Mouse (Mus musculus) c-Kit-positive CD71-negative TER-119-negative erythroid progenitor cells, embryonic 14.5 days (primary cell): ENCODE results near the gene Gstt3.

ENCODE experiments used
- DNase-seq: peaks from one replicate; pipeline ENCODE4 v3.0.0-alpha.2; 2013; ENCODE audit warnings: low read depth

The Gstt3 gene

DNA sequence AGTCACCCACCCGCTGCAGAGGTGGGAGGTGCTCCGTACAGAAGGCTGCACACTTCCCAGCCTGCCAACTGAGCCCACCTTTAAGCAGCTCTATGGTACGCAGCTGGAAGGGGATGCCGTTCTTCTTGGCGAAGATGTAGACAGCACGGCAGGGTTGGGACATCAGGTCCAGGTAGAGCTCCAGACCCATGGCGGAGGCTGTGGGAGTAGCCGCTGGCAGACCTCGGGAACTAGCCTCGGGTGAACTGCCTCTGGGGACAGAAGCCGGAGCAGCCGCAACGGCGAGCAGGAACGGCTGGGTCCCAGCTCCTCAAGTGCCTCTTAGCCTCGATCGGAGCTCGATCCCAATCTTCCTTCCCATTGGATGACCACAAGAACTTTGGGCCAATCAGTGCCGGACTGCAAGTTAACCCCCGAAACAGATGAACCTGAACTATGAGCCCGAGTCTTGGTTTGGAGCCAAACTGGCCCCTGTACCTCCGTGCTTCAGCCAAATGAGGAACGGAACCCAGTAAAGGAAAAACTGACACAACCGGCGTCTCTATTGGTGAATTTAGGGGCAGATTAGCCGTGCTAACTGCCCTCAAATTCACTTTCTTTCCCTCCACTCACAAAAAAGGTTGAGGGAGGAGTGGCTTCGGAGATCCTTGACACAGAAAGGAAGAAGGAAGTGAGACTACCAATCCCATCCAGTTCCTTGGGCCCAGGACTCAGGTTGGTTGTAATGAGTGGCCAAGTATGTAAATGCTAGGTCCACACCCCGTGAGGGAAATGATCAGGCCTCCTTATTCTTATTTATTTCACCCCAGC is at the start of gene Gstt3, which contains the start of gene Gm20441:
Gstt3 (minus strand) TSS at position 646 of the 810 bp plus-strand sequence.
Gm20441 (minus strand) TSS at position 186 of the 810 bp plus-strand sequence.
- DNase-seq, result peak; percentile 42

DNA sequence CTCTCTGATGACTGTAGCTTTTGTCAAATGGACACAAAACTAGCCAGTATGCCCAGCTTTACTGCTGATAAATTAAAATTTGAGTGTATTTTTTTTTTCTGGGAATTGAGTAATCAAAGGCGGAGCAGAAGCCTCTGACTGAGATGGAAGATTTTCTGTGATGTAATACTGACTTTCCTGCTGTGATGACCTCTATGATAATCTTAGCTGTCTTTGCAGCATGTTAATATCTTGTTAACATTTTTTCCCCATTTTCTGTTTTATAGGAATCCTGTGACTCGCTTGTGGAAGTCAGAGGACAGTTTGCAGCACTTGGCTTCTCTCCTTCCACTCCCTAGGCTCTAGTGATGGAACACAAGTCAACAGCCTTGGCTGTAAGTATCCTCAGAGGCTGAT is 49.1 kb upstream of the Gstt3 start:
- no peak for DNase-seq

DNA sequence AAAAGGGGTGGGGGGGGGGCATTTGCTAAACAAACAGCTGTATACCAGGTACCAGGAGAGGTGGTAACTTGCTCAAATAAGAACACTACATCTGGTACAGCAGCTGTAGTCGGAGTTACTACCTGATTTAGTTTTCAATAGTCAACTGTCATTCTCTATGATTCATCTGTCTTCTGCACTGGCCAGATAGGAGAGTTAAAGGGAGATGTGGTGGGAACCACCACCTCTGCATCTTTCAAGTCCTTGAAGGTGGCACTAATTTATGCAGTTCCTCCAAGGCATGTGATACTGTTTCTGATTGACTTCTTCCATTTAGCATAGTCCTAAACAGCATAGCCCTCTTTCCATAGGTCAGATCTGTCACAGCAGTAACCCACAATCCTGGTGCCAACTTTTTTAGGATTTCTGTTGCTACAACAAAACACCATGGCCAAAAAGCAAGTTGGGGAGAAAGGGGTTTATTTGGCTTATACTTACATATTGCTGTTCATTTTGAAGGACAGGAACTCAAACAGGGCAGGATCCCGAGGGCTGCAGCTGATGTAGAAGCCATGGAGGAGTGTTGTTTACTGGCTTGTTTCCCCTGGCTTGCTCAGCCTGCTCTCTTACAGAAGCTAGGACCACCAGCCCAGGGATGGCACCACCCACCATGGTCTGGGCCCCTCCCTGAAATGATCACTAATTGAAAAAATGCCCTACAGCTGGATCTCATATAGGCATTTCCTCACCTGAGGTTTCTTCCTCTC is 48.5 kb upstream of the Gstt3 start:
- no peak for DNase-seq

DNA sequence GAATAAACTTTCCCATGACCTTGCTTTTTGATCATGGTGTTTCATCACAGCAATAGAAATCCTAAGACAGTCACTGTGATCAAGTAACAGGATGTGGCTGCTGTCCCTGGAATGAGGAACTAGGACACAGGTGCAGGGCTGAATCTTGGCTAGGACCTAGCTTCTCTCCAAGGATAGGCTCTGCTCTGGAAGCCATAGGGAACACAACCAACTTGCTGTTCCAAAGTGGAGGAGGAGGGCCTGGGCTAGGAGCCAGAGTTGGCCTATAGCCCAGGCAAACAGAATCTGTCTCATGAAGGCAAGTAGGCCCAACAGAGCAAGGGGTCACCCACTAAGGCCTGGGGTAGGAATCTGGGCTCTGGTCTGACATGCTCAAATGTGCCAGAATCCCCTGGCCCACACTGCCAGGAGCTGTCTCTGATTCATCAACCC is 47.3 kb upstream of the Gstt3 start:
- no peak for DNase-seq

DNA sequence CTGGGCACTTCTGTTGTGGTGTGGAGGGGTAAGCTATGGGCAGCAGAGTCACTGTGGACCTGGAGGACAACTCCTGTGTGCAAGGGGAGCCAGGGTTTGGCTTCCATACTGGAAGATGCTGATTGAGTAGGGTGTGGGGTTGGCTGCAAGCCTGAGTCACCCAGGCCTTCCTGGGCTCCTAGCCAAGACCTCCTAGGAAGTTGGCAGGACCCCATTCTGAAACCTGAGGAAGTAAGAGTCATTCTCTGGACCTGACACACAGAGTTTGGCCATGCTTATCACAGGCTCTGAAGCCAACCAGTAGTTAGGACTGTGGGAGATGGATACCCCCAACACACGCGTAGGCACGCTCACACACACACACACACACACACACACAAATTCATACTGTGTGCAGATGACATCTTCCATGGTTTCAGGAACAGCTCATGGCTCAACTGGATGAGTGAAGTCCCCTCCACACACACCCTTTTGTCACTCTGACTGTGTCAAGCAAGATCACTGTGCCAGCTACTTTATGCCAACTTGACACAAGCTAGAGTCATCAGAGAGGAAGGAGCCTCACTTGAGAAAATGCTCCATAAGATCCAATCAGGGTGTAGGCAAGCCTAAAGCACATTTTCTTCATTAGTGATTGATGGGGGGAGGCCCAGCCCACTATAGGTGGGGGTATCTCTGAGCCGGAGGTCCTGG is 46.6 kb upstream of the Gstt3 start:
- no peak for DNase-seq

DNA sequence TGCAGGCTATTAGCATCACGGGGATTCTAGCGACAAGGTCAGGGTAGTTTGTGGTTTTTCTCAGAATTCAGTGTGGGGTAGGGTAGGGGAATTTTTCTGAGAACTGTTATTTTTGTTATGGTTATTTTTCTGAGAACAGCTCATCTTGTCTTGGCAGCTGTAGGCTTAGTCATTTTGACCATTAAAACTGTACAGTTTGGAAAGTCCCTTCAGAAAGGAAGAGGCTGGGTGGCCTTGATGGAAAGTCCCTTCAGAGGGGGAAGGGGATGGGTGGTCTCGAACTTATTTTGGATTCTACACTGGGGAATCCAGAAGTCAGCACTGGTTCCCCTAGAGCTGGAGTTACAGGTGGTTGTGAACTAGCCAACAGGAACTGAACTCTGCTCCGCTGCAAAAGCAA is 43.3 kb upstream of the Gstt3 start:
- no peak for DNase-seq

DNA sequence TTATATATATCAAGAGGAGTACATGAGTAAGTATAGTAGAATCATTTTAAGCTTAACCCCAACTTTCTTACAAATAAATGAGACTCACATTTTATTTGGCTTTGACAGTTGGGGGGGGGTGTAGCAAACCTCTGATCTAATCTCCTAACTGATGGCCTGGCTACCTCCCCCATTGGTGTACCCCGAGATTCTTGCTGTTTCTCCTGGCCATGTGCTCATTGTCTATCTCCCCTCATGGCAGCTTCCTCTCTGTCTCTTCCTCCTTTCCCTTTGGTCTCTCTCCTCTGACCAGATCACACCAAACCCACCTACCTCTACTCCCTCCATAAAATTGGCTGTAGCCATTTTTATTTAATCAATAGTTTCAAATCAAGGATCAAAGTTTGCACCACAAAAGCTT is 42.6 kb upstream of the Gstt3 start:
- DNase-seq, result no peak

DNA sequence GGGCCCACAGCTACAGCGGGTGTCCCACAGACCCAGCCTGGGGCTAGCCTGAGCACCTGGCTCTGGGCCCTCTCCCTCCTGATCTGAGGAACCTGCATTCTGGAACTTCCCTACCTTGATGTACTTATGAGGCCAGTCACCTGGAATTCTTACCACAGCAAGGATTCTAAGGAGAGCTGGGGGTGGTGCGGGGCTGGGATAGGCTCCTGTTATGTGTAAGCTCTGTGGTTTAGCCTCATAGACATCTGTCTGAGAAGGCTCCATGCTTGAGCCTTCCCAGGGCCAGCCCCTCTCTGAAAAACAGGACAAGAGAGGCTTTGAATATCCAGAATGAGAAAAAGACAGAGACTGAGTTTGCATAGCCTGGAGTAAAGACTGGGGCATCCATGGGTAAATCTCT is 41.2 kb upstream of the Gstt3 start, which contains the start of gene Gstt4:
Gstt4 (minus strand) TSS at position 101 of the 400 bp plus-strand sequence.
- no peak for DNase-seq

DNA sequence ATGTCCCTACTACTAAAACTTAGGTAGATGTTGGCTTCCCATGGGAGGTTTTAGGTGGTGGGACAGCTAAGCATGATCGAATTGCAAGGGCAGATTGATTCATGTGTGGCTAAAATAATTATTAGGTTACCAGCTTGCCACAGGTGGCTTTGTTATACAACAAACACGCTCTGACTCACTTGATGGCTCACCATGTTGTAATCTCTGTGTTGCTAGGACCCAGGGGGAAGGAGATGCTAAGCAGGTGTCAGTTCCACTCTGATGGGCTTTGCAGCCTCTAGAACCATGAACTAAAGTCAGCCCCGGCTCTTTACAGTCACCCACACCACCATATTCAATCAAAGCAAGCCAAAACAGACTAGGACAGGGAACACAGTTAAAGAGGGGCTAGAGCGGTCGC is 38.7 kb upstream of the Gstt3 start:
- no peak for DNase-seq

DNA sequence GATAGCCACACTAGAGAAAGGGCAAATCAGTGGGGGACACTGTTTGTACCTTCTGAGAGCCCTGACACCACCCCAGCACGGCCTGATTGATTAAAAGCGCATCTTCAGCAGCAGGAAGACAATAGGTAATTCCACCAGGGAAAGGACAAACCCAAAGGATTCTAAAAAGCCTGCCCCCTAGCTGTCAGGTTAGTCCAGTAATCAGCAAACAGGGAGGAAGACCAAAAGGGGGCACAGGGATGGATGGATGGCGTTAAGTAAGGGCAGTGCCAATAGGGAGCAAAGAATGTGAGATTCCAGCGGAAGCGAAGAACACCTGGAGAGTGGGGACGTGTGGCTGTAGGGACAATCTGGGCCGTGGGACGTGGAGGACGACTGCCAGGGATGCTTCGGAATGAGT is 37.4 kb upstream of the Gstt3 start:
- DNase-seq, result no peak

DNA sequence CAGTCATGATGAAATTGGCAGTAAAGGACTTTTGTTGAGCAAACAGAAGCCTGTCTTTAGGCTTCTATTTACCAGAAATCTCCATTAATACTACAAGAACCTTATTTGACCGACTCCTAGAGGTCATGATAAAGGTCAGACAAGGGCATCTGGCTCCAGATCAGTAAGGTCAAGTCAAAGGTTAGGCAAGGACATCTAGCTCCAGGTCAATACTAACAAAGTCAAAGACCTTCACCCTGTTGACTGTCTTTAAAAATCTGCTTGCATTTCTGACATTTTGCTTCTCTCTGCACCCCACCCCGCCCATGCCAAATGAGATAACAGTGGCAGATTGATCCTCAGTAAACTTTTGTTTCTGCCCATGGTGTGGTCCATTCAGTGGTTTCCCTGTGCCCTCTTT is 23.0 kb upstream of the Gstt3 start:
- DNase-seq, result no peak

DNA sequence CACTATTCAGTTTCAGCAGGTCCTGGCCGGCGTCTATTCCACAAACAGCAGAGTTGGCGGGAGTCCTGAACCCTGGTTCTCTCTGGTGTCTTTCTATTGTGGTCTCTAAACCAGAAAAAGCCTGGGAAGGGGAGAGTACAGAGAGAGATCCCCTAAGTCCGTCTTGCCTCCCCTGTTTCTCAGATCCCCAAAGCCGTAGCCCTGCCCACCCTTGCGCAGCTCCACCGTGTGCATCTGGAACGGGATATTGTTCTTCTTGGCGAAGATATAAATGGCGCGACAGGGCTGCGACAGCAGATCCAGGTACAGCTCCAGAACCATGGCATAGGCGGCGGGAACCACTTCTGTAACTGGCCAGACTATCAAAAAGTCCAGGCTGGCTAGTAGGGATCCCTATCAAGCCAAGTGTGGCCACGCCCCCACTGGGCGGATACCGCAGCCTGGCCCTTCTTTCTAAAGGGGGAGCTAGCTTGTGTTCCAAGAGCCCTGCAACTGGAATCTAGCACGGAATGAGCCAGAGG is 17.0 kb upstream of the Gstt3 start, which contains the start of gene Gstt1:
Gstt1 (minus strand) TSS at position 409 of the 521 bp plus-strand sequence.
- no peak for DNase-seq

DNA sequence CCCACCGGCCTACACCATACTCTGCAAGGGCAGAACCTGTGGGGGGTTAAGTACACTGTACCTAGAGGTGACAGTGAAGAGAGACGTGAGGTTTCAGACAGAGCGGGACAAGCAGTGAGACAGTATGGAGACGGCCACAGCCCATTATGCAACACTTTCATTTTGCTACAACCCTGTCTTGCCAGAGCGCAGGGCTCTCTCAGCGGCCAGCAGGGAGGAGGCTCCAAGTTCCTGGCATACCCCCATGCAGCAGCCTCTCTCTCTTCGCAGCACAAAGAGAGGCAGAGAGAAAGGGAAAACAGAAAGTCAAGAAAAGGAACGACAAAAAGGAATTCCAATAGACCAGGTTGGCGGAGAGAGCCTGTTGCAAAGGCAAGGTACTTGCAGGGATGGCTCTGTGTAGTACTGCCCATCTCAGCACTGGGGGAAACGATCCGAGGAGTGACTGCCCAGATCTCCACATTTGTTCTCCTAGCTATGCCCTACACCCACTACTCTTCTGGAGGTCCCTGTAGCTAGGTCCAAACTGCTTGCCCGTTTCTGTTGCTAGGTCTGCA is 16.5 kb upstream of the Gstt3 start:
- DNase-seq, result no peak

DNA sequence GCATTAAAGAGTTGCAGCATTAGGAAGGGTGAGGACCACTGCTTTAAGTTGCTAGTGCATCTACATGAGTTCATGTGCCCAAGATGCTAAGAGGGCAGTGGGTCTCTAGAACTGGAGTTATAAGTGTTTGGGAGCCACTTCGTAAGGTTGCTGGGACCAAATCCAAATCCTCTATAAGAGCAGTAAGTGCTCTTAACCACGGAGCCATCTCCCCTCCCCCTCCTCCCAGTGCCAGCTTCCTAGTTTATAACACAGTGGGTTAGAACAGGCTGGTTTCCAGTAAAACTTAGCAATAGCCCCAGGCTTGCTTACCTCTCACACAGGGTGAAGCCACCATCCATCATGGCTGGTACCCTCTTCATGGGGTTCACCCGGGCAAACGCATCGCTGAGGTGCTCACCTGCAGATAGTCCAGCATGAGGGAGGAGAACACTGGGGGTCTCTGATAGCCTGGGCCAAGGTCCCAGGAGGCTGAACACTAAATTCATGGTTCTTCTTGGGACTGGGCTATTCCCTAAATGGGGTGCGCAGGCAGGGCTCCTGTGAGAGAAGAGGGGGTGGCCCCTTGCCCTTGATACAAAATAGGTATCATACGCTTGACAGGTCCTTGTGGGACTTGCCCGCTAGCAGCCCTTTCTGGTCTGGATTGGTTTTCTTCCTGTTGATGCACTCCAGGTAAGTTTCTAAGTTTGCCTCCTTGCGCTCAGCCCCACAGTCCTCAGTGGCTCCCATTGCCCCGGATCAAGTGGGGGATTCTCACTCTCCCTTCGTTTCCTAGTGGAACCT is 15.7 kb upstream of the Gstt3 start:
- no peak for DNase-seq

DNA sequence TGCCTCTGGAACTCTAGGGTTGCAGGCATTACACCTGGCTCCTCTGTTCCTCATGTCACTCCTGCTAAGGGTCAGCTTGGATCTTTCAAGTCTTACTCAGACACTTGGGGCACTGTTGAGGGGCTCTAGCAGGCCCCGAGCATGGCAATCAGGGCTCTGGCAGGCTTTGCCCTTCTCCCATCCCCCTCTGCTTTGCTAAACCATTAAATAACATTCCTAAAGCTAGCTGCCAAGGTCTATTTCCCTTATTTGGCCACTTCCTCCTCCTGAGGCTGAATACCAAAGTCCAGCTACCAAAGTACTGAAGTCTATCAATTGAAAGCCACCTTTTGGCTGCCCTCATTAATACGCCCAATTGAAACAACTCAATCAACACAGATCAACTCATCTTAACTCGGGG is 13.7 kb upstream of the Gstt3 start:
- no peak for DNase-seq

DNA sequence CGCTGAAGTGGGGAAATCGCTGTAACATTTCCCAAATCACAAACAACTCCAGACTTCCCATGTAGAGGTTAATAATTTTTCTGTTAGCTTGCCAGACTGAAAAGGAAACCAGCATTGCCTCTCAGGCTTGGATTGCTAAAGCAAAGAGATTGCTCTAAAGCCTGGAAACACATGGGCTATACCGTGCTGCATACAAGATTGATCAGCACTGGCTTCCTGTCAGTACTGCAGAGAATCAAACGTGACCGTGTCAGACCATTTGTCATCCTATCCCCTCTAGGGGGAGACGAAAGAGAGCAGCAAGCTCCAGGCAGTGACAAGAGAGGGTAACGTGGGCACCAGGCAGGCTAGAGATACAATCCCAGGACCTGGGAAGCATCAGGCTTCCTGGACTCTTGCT is 9.6 kb upstream of the Gstt3 start:
- no peak for DNase-seq

DNA sequence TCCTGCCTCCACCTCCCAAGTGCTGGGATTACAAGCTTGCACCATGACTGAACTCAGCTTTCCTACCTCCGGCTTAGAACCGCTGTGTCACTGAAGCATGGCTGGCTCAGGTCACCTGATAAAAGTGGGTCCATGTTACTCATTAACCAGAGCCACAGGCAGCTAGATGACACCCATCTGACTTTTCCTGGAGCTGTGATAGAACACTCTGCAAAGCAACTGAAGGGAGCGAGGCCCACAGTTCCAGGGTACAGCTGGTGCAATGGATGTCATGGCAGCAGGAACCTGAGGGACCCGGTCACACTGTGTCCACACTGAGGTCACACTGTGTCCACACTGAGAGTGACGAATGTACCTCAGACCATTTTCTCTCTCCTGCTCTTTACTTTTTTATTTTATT is 8.6 kb upstream of the Gstt3 start:
- no peak for DNase-seq

DNA sequence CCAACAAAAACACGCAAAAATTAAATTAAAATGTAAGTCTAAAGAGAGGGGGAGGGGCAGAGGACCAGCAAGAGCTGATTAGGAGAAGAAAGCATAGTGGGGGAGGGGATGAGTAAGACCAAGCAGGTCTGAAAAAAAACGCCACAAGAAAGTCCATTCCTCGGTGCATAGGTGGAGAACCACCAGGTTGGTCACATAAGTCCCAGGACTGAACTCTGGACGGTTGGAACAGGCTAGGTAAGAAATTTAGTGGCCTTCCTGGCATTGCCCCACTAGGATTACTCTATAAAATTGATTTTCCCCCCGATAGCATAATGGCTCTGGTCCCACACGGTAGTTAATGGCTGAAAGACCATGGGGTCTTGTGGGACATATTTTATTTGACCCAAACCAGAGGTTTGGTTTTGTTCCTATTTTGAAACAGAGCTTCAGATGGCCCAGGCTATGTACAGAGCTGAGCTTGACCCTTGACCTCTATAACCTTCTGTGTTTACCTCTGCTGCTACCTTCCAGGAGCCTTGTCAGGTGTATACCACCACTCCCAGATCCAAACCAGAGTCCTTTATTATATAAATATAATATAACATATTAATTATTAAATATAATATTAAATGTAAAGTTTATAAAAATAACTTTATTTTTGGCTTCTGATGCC is 8.0 kb upstream of the Gstt3 start:
- DNase-seq, result no peak

DNA sequence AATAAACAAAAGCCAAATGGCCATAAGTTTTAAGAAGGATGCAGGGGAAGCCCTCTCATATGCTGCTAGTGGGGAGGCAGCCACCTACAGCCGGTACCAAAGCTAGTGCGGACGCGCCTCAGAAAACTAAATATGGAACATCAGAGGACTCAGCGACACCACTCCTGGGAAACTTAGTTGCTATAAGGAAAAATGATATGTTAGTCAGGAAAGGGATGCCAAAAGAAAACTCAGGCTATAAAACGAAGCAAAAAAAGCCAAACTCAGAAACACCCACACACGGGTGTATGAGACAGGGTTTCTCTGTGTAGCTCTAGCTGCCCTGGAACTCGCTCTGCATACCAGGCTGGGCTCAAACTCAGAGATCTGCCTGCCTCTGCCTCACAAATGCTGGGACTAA is 7.1 kb upstream of the Gstt3 start:
- DNase-seq, result no peak

DNA sequence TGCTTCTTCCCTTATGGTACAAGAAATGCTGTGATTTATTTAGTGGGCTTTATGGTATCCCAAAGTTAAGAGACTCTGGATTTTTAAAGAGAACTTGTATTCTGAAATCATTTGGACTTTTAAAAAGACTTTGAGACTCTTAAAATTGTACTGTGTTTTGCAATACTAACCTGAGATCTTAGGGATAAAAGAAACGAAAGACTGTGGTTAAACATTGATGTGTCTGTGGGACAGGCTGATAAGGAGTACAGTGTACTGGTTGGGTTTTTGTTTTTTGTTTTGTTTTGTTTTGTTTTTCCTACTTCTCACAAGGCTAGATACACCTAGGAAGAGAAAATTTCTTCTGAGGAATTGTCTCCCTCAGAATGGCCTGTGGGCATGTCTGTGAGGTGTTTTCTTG is 4.2 kb upstream of the Gstt3 start:
- no peak for DNase-seq
